Mouse (Mus musculus): Measurements from ENCODE around the gene Parp9.

The Parp9 gene

GRCm38 (mm10) chr16:36008396-36008795 is 70.1 kb downstream of the Parp9 start:
- DNase-seq, result no peak

DNA sequence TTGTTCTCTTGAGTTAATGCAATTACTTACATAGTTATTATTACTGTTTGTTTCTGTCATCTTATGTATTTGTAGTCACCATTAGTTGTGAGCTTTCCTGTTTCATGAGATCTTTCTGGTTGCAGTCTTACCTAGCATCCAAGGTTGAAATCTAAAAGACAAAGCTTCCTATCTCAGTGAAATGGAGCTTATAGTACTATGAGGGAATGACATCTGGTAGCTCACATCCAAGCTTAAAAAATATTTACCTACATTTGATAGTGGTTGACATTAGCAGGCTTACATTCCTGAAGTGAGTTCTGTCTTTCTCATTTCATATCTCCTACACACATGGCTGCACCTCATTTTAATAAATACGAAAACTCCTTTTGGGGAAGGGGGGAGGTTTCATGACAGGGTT is 78.1 kb downstream of the Parp9 start:
- DNase-seq, result no peak

All from layer of hippocampus, adult 9-11 months (tissue).